Mouse (Mus musculus) G1E (cell line): ENCODE results near the gene C87436. TPM values are rescaled to one million over a fixed set of nuclear protein-coding genes. Genes with fewer than 3 reads are reported as not detected.

Experiments used
- ATAC-seq: 2 replicates; pipeline ENCODE4 v1.8.0; 2016; ENCODE audit warnings: mild to moderate bottlenecking; ENCODE audit not compliant: insufficient number of reproducible peaks, poor library complexity, low FRiP score, severe bottlenecking; ENCODE audit errors: extremely low read depth
- DNase-seq: peaks from one replicate; pipeline ENCODE4 v3.0.0; 2012; ENCODE audit warnings: low spot score
- H3K27me3 ChIP-seq: 2 replicates; pipeline ENCODE4 v1.6.1; 2012; ENCODE audit warnings: mild to moderate bottlenecking, low read length, inconsistent platforms; ENCODE audit not compliant: insufficient read depth
- H3K36me3 ChIP-seq: replicated peaks from 2 replicates; pipeline ENCODE3; 2012; ENCODE audit warnings: mild to moderate bottlenecking, inconsistent platforms
- H3K4me1 ChIP-seq: 2 replicates; pipeline ENCODE4 v1.6.1; 2012; ENCODE audit warnings: low read depth, low read length, inconsistent platforms, mixed read lengths; ENCODE audit not compliant: insufficient read depth
- H3K4me3 ChIP-seq: 2 replicates; pipeline ENCODE4 v1.5.1; 2012; ENCODE audit warnings: low read depth, mild to moderate bottlenecking, inconsistent platforms, low read length, moderate library complexity, mixed read lengths
- H3K9me3 ChIP-seq: replicated peaks from 2 replicates; pipeline ENCODE4 v1.6.1; 2012; ENCODE audit warnings: inconsistent platforms
- CTCF ChIP-seq: IDR thresholded peaks from 2 replicates; pipeline ENCODE4 v1.5.1; 2012; ENCODE audit warnings: low read depth, low read length, inconsistent platforms, mixed read lengths
- GATA1 ChIP-seq: IDR thresholded peaks from 2 replicates; pipeline ENCODE4 v1.6.1; 2012; ENCODE audit warnings: borderline replicate concordance, low read length, inconsistent platforms, mixed read lengths
- GATA2 ChIP-seq: IDR thresholded peaks from 2 replicates; pipeline ENCODE4 v1.6.1; 2012; ENCODE audit warnings: low read depth, low read length, inconsistent platforms, borderline replicate concordance
- POLR2AphosphoS5 ChIP-seq: IDR thresholded peaks from 2 replicates; pipeline ENCODE4 v1.6.1; 2012; ENCODE audit warnings: low read depth, low read length, inconsistent platforms; ENCODE audit not compliant: insufficient replicate concordance
- TAL1 ChIP-seq: conservative IDR thresholded peaks from 2 replicates; pipeline ENCODE4 v1.6.1; 2012; ENCODE audit warnings: low read depth, low read length, inconsistent platforms, mixed read lengths
- polyA plus RNA-seq: library from polyadenylated mRNA; stranded (reverse); fragments of >175 nt; gene quantifications from 2 replicates; pipeline ENCODE4 v1.2.3, GENCODE M21; 2012
- total RNA-seq, 2 experiments: library from RNA; stranded (forward) in 1 of 2; stranded (reverse) in 1 of 2; fragments of 200-1000 nt in 1 of 2; fragments of >200 nt in 1 of 2; fragmentation: Nextera tagmentation in 1 of 2; gene quantifications; 2 replicates each; pipeline ENCODE4 v1.2.3; 2014 to 2017

Gene C87436
- total and polyA plus RNA-seq, 3 experiments: 7.0 to 33.0 (median 23.2) TPM

- Histone ChIP-seq H3K36me3 (peaks cover 14% of the 10 kb centered on the region), H3K27me3 (no peaks in the 10 kb centered on the region), H3K4me1 (peaks cover 39% of the 10 kb centered on the region), H3K4me3 (peak overlapping the region; percentile 92), H3K9me3 (no peaks in the 10 kb centered on the region)
- no peak for DNase-seq
- no peak for ATAC-seq
- TF ChIP-seq POLR2AphosphoS5: no peak
- no peak for TF ChIP-seq GATA2
- no peak for TF ChIP-seq CTCF
- TF ChIP-seq TAL1: no peak
- no peak for TF ChIP-seq GATA1
Measured at GRCm38 (mm10) chr6:86402681-86403607, 35.2 kb upstream of the C87436 start.

- Histone ChIP-seq H3K4me1 (peaks cover 37% of the 10 kb centered on the region), H3K9me3 (no peaks in the 10 kb centered on the region), H3K4me3 (peak overlapping the region; percentile 92), H3K36me3 (peaks cover 17% of the 10 kb centered on the region), H3K27me3 (no peaks in the 10 kb centered on the region)
- DNase-seq (no peak), ATAC-seq (peak; percentile 37; the same call in 1 of the 2 replicates)
- no peak for TF ChIP-seq CTCF
- no peak for TF ChIP-seq GATA2
- no peak for TF ChIP-seq POLR2AphosphoS5
- no peak for TF ChIP-seq GATA1
Measured at GRCm38 (mm10) chr6:86403728-86404099, 34.5 kb upstream of the C87436 start.

GRCm38 (mm10) chr6:86404100-86404861 lies 33.9 kb upstream of the C87436 start, which contains the start of gene Tia1:
Gene Tia1, plus strand, starts transcription at chr6:86404219.
- peak; percentile 96 for DNase-seq
- no peak for TF ChIP-seq GATA2
- TF ChIP-seq TAL1: no peak
- TF ChIP-seq CTCF: no peak
- no peak for TF ChIP-seq POLR2AphosphoS5
- TF ChIP-seq GATA1: no peak
- peaks cover 37% of the 10 kb centered on the region for H3K4me1 ChIP-seq
- H3K4me3 ChIP-seq: peak within 1 kb of the TSS; percentile 92
- peaks cover 21% of the 10 kb centered on the region for H3K36me3 ChIP-seq
- peak; percentile 89 for ATAC-seq
- no peaks in the 10 kb centered on the region for H3K9me3 ChIP-seq
- H3K27me3 ChIP-seq: no peaks in the 10 kb centered on the region

- H3K4me1 ChIP-seq: peaks cover 37% of the 10 kb centered on the region
- H3K27me3 ChIP-seq: no peaks in the 10 kb centered on the region
- ATAC-seq (no peak), DNase-seq (peak; percentile 6)
- peak overlapping the region; percentile 92 for H3K4me3 ChIP-seq
- TF ChIP-seq POLR2AphosphoS5 (no peak), TAL1 (no peak), CTCF (no peak), GATA1 (no peak), GATA2 (no peak)
- peaks cover 24% of the 10 kb centered on the region for H3K36me3 ChIP-seq
- no peaks in the 10 kb centered on the region for H3K9me3 ChIP-seq
Measured at GRCm38 (mm10) chr6:86404996-86405395, 33.2 kb upstream of the C87436 start.

GRCm38 (mm10) chr6:86406306-86406705 lies 31.9 kb upstream of the C87436 start:
- peaks cover 27% of the 10 kb centered on the region for H3K36me3 ChIP-seq
- H3K4me1 ChIP-seq: peaks cover 25% of the 10 kb centered on the region
- DNase-seq (no peak), ATAC-seq (no peak)
- no peaks in the 10 kb centered on the region for H3K9me3 ChIP-seq
- H3K27me3 ChIP-seq: no peaks in the 10 kb centered on the region
- no peak overlapping the region for H3K4me3 ChIP-seq
- TF ChIP-seq CTCF: no peak
- no peak for TF ChIP-seq GATA2
- TF ChIP-seq GATA1: no peak
- no peak for TF ChIP-seq TAL1

GRCm38 (mm10) chr6:86418711-86419110 lies 19.5 kb upstream of the C87436 start:
- Histone ChIP-seq H3K4me3 (no peak overlapping the region), H3K27me3 (no peaks in the 10 kb centered on the region), H3K4me1 (no peaks in the 10 kb centered on the region), H3K36me3 (peaks cover 84% of the 10 kb centered on the region), H3K9me3 (no peaks in the 10 kb centered on the region)
- TF ChIP-seq POLR2AphosphoS5 (no peak), GATA1 (no peak), CTCF (no peak), TAL1 (no peak), GATA2 (no peak)
- ATAC-seq (no peak), DNase-seq (no peak)
